Mouse (Mus musculus) C2C12 (cell line): ENCODE results near the gene Arih2. TPM values are rescaled to one million over a fixed set of nuclear protein-coding genes. Genes with fewer than 3 reads are reported as not detected.
A peak's percentile ranks its signal among the peaks of the same experiment; 100 is the strongest.

ENCODE experiments used
- H3K27me3 ChIP-seq: one replicate; pipeline ENCODE4 v1.6.1; 2011; ENCODE audit not compliant: control insufficient read depth, insufficient read depth, insufficient read length
- H3K36me3 ChIP-seq: one replicate; pipeline ENCODE4 v1.6.1; 2011; ENCODE audit not compliant: control insufficient read depth, insufficient read depth
- H3K4me3 ChIP-seq: one replicate; pipeline ENCODE4 v1.5.1; 2011; ENCODE audit warnings: mild to moderate bottlenecking, control low read depth; ENCODE audit not compliant: poor library complexity, insufficient read depth, severe bottlenecking
- H3K79me2 ChIP-seq: one replicate; pipeline ENCODE4 v1.6.1; 2011; ENCODE audit not compliant: control insufficient read depth, insufficient read depth
- H3K79me3 ChIP-seq: one replicate; pipeline ENCODE4 v1.6.1; 2011; ENCODE audit warnings: low read depth, control low read depth
- H3ac ChIP-seq: one replicate; pipeline ENCODE3; 2011; ENCODE audit warnings: low read depth; ENCODE audit not compliant: control insufficient read depth, insufficient read length
- CEBPB ChIP-seq: IDR thresholded peaks from one replicate; pipeline ENCODE4 v1.6.1; 2011; ENCODE audit warnings: low read depth, mild to moderate bottlenecking, control low read depth, moderate library complexity
- CTCF ChIP-seq: IDR thresholded peaks from one replicate; pipeline ENCODE4 v1.5.1; 2011; ENCODE audit not compliant: control insufficient read depth, insufficient read depth, insufficient read length
- FOSL1 ChIP-seq: IDR thresholded peaks from one replicate; pipeline ENCODE4 v1.8.0; 2011; ENCODE audit warnings: mild to moderate bottlenecking, low read length; ENCODE audit not compliant: poor library complexity, insufficient read depth, severe bottlenecking
- MAX ChIP-seq: IDR thresholded peaks from one replicate; pipeline ENCODE4 v1.6.1; 2011; ENCODE audit warnings: mild to moderate bottlenecking, control low read depth
- MYOD1 ChIP-seq: IDR thresholded peaks from one replicate; pipeline ENCODE4 v1.6.1; 2011; ENCODE audit warnings: low read depth; ENCODE audit not compliant: control insufficient read depth, insufficient read length
- MYOG ChIP-seq: IDR thresholded peaks from one replicate; pipeline ENCODE4 v1.6.1; 2011; ENCODE audit not compliant: control insufficient read depth, insufficient read length; ENCODE audit errors: extremely low read depth
- USF1 ChIP-seq: IDR thresholded peaks from one replicate; pipeline ENCODE4 v1.6.1; 2011; ENCODE audit warnings: low read depth, mild to moderate bottlenecking, control low read depth, moderate library complexity
- long read RNA-seq, 2 experiments: library from polyadenylated mRNA; unstranded; transcript quantifications; one replicate each; pipeline ENCODE4 v2.0.0; 2019 to 2020
- polyA plus RNA-seq: library from polyadenylated mRNA; unstranded; fragments of >200 nt; fragmentation: generic; extraction: Trizol; gene quantifications from one replicate; pipeline ENCODE4 v1.2.1, GENCODE M21; 2012; ENCODE audit warnings: missing spikeins

The Arih2 gene
- 30.5 TPM for polyA plus RNA-seq
- long read RNA-seq, experiment 1, transcript Arih2-201 (16 exons, 3,924 nt), result major isoform, 15 of 31 reads
- long read RNA-seq, experiment 1, partial matches to known transcripts, result 1 of 31 reads
- long read RNA-seq, experiment 1, other reads (novel, unspliced or antisense), result 14 of 31 reads
- long read RNA-seq, experiment 2, transcript Arih2-201 (16 exons, 3,924 nt), result major isoform, 218 of 402 reads
- long read RNA-seq, experiment 2, partial matches to known transcripts, result 16 of 402 reads
- long read RNA-seq, experiment 2, other reads (novel, unspliced or antisense), result 168 of 402 reads

DNA sequence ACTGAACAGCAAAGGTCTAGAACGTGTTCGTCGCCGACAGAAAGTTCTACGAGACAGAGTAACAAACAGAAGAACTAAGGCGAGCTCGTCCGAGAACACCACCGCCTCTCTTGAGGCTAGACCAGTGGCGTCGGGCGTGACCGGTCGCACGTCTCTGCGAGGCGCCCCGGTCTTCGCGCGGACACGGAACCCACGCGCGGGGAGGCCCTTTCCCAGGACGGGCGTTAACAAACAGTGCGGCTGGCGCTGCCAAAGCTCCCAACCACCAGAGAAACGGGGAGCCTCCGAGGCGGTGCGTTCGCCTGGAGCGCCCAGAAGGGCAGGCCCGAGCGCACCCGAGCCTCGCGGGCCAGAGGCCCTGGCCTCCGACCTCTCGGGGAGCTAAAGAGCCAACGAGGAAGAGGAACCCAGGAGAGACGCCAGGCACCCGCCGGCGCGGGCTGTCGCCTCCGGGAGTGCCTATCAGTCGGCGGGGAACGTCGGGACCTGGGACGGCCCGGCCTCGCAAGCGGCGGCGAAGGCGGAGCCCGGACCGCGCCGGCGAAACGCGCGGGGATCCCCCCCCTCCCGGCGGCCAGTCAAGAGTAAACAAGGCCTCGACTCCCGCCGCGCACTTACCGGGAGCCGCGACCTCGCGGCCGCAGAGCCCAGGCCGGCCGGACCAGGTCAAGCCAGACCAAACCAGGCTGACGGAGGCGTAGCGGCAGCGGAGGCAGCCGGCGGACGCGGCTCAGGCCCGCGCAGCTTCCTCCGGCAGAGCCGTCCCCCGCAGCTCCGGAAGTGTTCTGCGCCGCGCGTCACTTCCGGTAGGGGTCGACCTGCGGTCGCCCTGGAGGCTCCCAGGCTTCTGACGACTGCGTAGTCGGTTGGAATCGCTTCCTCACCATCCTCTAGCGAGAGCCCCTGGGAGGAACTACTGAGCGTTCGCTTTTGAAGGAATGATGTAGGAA, at the start of gene Arih2:
Gene Arih2 (minus strand): TSS at position 776 of the 950 bp plus-strand sequence.
- TF ChIP-seq USF1 (no peak), MYOD1 (no peak), MYOG (no peak), MAX (no peak), FOSL1 (no peak), CTCF (no peak), CEBPB (no peak)

DNA sequence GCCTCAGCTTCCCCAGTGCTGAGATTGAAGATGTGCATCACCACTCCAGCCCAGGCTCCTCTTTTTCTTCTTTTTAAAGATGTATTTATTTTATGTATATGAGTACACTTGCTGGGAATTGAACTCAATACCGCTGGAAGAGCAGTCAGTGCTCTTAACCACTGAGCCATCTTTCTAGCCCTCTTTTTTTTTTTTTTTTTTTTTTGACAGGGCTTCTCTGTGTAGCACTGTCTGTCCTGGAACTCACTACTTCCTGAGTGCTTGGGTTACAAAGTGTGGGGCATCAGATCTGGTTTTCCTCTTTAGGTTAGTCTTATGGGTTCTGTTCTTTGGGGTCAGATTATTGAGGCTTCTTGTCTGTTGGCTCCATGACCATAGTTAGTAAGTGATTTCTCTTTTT, 45.3 kb upstream of the Arih2 start:
- no peaks in the 10 kb centered on the region for H3K27me3 ChIP-seq
- H3K79me2 ChIP-seq, result peaks cover 75% of the 10 kb centered on the region
- no peak overlapping the region for H3ac ChIP-seq
- H3K79me3 ChIP-seq, result peaks cover 57% of the 10 kb centered on the region
- no peak for TF ChIP-seq CEBPB
- TF ChIP-seq FOSL1, result no peak
- no peak for TF ChIP-seq CTCF
- no peak for TF ChIP-seq MAX
- TF ChIP-seq USF1, result no peak
- no peak for TF ChIP-seq MYOG
- TF ChIP-seq MYOD1, result no peak
- peaks cover 3% of the 10 kb centered on the region for H3K36me3 ChIP-seq
- H3K4me3 ChIP-seq, result no peak overlapping the region

More for the DNA sequence above, at the start of gene Arih2:
- no peaks in the 10 kb centered on the region for H3K36me3 ChIP-seq
- no peaks in the 10 kb centered on the region for H3K27me3 ChIP-seq
- H3K79me2 ChIP-seq, result peaks cover 52% of the 10 kb centered on the region
- peak within 1 kb of the TSS; percentile 72 for H3K4me3 ChIP-seq
- peaks cover 40% of the 10 kb centered on the region for H3K79me3 ChIP-seq
- H3ac ChIP-seq, result peak within 1 kb of the TSS; percentile 88

DNA sequence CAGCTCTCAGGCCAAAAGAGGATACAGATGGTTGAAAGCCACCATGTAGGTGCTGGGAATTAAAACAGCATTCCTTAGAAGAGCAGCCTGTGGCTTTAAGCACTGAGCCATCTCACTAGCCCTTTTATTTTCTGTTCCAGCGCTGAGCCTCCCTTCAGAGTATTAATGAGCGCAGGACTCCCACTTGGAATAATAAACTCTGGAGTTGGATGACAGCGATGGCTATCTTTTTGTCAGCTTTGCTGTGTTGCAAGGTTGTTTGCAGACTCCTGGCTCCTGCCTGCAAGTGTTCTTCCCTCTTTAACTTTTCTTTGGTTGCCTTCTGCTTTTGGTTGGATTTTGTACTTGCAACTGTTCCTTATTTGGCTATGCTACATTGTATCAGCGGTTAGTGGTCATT, 44.8 kb upstream of the Arih2 start:
- no peak overlapping the region for H3ac ChIP-seq
- peaks cover 52% of the 10 kb centered on the region for H3K79me3 ChIP-seq
- H3K79me2 ChIP-seq, result peaks cover 69% of the 10 kb centered on the region
- no peak overlapping the region for H3K4me3 ChIP-seq
- peaks cover 3% of the 10 kb centered on the region for H3K36me3 ChIP-seq
- TF ChIP-seq FOSL1 (no peak), MAX (no peak), USF1 (no peak), MYOG (no peak), CEBPB (no peak), CTCF (no peak), MYOD1 (no peak)
- no peaks in the 10 kb centered on the region for H3K27me3 ChIP-seq

DNA sequence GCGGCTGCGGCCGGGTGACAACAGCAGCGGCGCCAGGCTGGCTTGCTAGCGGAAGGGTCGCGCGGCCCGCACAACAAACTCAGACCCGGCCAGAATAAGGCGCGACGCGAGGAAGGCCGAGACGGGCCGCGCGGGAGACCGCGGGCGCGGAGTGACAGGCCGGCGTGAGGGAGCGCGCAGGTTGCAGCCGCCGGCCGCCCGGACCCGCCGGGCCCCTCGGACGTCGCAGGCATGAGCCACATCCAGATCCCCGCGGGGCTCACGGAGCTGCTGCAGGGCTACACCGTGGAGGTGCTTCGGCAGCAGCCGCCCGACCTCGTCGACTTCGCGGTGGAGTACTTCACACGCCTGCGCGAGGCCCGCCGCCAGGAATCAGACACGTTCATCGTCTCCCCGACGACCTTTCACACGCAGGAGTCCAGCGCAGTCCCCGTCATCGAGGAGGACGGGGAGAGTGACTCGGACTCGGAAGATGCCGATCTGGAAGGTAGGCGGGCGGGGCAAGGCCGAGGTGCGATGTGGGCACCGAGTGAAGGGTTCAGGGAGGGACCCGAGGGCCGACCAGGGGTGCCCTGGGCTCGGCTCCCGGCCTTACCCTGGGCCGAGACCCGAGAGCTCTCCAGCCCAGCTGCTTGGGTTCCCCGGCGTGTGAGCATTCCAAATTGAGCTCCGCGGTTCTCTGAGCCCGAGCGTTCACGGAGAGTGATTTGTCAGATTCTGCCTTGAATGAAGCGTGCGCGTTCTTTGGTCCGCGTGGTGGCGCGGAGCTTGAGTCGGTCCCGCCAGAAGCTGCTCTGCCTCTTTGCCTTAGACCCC, 43.2 kb upstream of the Arih2 start:
- TF ChIP-seq MAX, result peak; percentile 32
- TF ChIP-seq MYOD1, result no peak
- TF ChIP-seq FOSL1, result no peak
- TF ChIP-seq CTCF, result no peak
- no peak for TF ChIP-seq USF1
- no peak for TF ChIP-seq MYOG
- no peak for TF ChIP-seq CEBPB
- Histone ChIP-seq H3K79me3 (peaks cover 41% of the 10 kb centered on the region), H3K4me3 (peak overlapping the region; percentile 68), H3K27me3 (no peaks in the 10 kb centered on the region), H3K36me3 (peaks cover 3% of the 10 kb centered on the region), H3K79me2 (peaks cover 54% of the 10 kb centered on the region), H3ac (peak overlapping the region; percentile 83)

DNA sequence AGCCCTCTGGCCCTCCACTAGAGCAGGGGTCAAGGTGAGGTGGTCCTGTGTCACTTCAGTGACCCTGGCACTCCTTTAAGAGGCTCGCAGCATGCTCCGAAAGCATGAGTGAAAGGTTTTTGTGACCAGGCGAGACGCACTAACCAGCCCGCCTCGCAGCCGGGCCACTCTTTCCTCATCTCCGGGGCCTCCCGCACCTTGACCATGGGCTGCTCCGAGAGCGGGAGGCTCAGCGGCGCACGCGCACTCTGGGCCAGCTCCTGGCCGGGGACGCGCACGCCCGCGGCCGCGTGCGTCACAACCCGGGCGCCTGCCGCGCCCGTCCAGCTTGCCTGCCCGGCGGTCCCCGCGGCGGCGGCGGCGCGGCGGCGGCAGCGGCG, 42.6 kb upstream of the Arih2 start:
- peak overlapping the region; percentile 83 for H3ac ChIP-seq
- H3K79me3 ChIP-seq, result peaks cover 38% of the 10 kb centered on the region
- TF ChIP-seq MAX (peak; percentile 79), MYOG (no peak)
- no peaks in the 10 kb centered on the region for H3K27me3 ChIP-seq
- peaks cover 3% of the 10 kb centered on the region for H3K36me3 ChIP-seq
- H3K79me2 ChIP-seq, result peaks cover 48% of the 10 kb centered on the region
- peak overlapping the region; percentile 68 for H3K4me3 ChIP-seq
